Mouse (Mus musculus): ENCODE results near the gene Casc1.

GRCm38 (mm10) chr6:145175571-145175981, 35.2 kb downstream of the Casc1 start:
- TF ChIP-seq MAZ (IDR thresholded peaks at IDR 0.05; ENCODE audit: low read depth, low read length) (no peak), POLR2A (IDR thresholded peaks at IDR 0.05; ENCODE audit: low read depth, low read length) (no peak), CHD2 (IDR thresholded peaks at IDR 0.05; ENCODE audit: low read length) (no peak), NELFE (IDR thresholded peaks at IDR 0.05; ENCODE audit: low read depth, low read length) (no peak), ETS1 (conservative IDR thresholded peaks at IDR 0.05; ENCODE audit: low read depth, low read length) (no peak), TCF12 (IDR thresholded peaks at IDR 0.05; ENCODE audit: low read depth, low read length) (no peak), CTCF (conservative IDR thresholded peaks at IDR 0.05 in 1 of 2, IDR thresholded peaks at IDR 0.05 in 1 of 2; ENCODE audit: low read depth in 2 of 2, low read length in 2 of 2) (no peak), MXI1 (IDR thresholded peaks at IDR 0.05; ENCODE audit: low read depth, low read length) (no peak), EP300 (IDR thresholded peaks at IDR 0.05; ENCODE audit: low read length) (no peak)
